Mouse (Mus musculus) cerebellum, adult 11 months (tissue): ENCODE data around the gene Tmem135.
A peak's percentile ranks its signal among the peaks of the same experiment; 100 is the strongest.
"Not testable (repeated sequence)": the region's sequence is repeated elsewhere in the genome, so short reads cannot be mapped to it uniquely, and the experiment has no call there.

Experiments used
- DNase-seq: peaks from one replicate; pipeline ENCODE4 v3.0.0; 2022

Tmem135 gene

GRCm38 (mm10) chr7:89380935-89381705, 22.9 kb downstream of the Tmem135 start:
- no peak for DNase-seq

- DNase-seq, result no peak
Measured at GRCm38 (mm10) chr7:89371623-89372295, 32.3 kb downstream of the Tmem135 start.

DNA sequence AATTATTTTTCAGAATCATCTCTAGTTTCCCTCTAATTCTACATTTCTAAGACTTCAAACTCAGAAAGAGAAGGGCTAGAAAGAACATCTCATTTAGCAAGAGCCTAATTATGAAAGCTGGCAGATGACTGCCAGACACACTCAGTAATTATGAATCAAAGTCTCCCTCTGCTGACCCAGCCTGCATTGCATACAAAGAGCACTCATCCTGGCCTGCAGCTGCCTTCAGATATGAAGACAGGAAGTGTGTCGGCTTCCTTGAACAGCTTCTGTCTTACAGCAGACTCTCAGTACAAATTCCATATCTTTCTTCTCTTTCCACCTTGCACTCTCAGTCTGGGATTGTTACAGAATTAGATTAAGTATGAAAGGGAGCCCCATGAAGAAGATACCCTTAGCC, 33.1 kb downstream of the Tmem135 start:
- no peak for DNase-seq

- no peak for DNase-seq
Measured at GRCm38 (mm10) chr7:89370086-89370485, 33.9 kb downstream of the Tmem135 start.

- DNase-seq, result no peak
Measured at GRCm38 (mm10) chr7:89367643-89368042, 36.4 kb downstream of the Tmem135 start.

GRCm38 (mm10) chr7:89365135-89365880, 38.7 kb downstream of the Tmem135 start:
- DNase-seq, result no peak

DNA sequence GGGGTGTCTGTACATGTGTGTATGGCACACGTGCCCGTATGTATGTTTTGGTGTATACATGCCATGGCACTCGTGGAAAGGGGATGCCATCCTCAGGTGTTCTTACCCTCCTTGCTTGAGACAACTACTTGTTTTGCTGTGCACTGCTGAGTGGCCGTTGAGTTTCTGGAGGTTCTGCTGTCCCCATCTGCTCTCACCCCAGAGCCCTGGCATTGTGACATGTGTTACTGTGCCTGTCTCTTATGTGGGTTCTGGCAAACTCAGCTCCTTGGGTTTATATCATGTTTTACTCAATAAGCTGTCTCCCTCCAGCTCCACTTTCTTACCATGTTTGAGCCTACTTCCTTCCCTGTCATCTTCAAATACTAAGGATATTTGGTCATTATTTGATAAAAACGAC, 40.0 kb downstream of the Tmem135 start:
- DNase-seq, result peak; percentile 22

GRCm38 (mm10) chr7:89356307-89356706, 47.7 kb downstream of the Tmem135 start:
- DNase-seq, result no peak

DNA sequence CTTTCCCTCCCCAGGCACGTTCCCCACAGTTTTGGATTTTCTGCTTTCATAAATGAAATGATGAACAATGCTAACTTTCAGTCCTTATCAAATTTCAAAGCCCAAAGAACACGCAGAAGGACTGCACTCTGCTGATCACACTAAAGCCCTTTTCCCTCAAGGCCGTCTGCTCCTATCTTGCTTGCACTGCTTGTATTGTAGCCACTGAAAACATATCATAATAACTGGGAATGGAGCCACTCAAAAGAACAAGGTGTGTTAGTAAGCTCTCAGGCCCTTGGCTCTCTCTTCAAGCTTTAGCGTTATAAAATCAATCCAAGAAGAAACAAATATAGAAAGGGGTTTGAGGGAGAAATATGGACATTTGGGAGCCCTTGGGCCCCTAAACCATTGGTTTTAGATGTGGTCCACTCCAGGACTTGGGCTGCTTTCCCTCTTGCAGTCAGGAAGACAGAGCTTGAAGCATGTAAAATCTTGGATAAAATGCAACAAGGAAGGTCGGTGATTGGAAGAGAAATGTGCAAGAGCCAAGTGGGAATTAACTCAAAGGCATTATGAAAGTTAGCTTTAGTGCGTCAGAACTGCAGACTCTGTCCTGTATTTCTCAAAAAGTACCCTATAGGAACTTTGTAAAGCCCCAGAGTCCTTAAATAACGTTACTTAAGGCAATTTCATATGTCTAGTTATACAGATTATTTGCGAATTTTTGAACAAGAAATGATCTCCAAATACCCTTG, 48.3 kb downstream of the Tmem135 start:
- DNase-seq, result no peak

DNA sequence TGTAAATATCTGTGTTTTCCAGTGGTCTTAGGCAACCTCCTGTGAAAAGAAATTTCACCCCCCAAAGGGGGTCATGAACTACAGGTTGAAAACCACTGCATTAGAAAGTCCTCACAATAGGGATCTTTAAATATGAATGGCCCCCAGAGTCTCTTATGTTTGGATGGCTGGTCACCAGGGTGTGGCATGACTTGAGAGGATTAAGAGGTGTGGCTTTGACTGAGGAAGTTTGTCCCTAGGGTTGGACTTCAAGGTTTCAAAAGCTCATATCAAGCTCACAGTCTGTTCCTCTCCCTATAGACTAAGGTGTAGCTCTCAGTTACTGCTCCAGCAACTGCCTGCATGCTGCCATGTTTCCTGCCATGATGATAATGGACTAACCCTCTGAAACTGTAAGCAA, 62.0 kb downstream of the Tmem135 start:
- DNase-seq, result no peak

DNA sequence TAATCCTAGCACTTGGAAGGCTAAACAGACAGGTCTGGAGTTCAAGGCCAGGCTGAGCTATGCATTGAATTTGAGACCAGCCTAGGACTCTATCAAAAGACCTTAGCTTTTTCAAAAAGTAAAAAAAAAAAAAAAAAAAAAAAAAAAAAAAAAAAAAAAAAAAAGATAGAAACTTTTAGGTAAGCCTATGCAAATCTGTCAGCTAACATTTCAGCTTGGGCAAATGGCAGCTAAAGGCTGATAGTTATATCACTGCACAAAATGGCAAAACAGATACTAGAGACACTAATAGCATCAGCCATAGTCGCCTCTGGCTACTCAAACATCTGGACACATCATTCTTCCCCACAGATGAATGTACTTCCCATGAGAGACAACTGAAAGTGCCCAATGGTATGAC, 64.2 kb downstream of the Tmem135 start:
- no peak for DNase-seq

- no peak for DNase-seq
Measured at GRCm38 (mm10) chr7:89339142-89339435, 64.9 kb downstream of the Tmem135 start.

GRCm38 (mm10) chr7:89338350-89339141, 65.5 kb downstream of the Tmem135 start:
- DNase-seq, result peak; percentile 94

DNA sequence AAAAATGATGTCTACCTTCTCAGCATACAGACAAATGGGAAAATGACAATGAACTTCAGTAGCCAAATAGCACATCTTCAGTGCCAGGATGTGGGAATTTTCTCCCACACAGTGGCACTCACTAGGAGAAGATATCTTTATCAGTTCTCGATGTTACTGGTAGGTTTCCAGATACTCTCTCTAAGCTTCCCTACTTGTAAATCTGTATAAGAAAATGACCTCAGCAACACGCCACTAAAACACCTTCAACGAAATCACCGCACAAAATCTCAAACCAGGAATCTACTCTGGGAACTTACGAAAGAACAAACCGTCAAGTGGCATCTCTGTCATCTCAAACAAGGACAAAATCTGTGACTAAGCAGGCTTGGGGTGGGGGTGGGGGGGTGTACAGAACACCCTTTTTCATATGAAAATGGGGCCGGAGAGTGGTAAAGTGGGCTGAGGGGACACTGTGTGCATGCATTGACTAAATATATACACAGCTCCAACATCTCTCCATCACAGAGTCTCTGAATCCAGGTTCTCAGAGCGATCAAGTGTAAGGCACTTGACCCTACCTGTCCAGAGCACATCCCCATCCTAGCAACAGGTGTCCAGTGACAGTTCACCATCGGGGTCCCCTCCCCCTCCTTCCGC, 66.2 kb downstream of the Tmem135 start:
- no peak for DNase-seq

DNA sequence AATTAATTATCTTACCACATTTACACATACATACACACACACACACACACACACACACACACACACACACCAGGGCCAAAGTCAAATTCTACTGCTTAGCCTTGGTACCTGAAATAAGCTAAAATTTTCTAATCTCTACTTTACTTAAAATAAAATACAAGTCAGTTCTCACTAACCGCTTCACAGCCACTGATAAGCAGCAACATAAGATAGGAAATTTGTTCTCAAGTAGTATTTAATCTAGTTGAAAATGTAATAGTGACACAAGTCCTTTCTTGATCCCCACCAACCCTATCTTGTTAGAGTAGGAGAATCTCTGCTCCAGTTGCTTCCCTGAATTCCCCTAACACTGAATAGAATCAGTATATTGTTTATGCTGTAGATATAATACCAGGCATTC, 67.6 kb downstream of the Tmem135 start:
- DNase-seq, result no peak

DNA sequence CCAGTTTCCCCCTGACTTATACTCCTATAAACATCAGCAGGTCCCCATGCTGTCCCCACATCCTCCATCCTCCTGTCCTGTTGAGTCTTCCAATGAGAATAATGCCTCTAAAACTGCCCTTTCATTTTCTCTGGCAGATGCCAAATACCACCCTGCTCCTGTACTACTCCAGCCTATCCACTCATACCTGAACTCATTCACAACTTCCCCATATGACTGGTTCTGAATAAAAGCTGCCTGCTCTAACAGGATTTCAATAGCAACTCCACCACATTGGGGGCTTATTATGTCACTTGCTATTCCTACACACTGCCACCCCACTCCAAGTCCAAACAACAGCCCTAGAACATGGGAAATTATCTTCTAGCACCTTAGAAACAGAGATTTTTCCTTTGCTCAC, 68.7 kb downstream of the Tmem135 start:
- no peak for DNase-seq

- DNase-seq, result no peak
Measured at GRCm38 (mm10) chr7:89329896-89330295, 74.1 kb downstream of the Tmem135 start.

DNA sequence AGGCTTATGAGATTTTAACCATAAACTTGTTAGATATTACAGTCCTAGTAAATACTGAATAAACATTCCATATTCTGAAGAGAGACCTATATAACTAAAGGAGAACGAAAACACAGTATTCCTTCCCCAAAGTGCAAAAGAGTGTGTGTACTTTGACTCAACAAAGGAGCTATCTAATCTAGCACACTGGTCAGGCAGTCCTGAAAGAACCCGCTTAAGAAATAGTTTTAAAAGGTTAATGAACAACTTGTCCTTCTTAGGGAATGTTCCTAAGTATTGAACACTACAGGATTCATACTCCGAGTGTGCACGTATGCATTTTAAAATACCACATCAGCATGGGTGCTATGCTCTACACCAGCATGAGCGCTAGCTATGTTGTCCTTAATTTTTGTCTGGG, 76.3 kb downstream of the Tmem135 start:
- no peak for DNase-seq

- no peak for DNase-seq
Measured at GRCm38 (mm10) chr7:89326761-89327160, 77.3 kb downstream of the Tmem135 start.

GRCm38 (mm10) chr7:89326202-89326601, 77.8 kb downstream of the Tmem135 start:
- no peak for DNase-seq

DNA sequence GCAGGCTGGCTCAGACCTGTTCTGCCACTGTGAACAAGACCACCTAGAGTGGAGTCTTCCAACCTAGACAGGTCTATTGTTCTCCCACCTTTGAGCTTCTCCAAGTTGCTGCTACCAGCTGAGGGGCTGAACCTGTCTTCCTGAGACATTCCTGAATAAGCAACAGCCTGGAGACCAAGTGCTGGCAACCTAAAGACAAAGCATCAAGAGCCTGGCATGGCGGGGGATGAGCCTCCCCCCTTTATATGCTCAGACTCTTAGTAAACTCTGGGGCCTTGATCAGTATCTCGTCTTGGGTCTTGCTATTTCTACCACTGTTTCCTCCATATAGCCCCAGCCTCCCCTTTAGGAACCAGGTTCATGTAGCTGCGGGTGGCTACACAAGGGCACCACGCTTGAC, 81.3 kb downstream of the Tmem135 start:
- not testable (repeated sequence) for DNase-seq

DNA sequence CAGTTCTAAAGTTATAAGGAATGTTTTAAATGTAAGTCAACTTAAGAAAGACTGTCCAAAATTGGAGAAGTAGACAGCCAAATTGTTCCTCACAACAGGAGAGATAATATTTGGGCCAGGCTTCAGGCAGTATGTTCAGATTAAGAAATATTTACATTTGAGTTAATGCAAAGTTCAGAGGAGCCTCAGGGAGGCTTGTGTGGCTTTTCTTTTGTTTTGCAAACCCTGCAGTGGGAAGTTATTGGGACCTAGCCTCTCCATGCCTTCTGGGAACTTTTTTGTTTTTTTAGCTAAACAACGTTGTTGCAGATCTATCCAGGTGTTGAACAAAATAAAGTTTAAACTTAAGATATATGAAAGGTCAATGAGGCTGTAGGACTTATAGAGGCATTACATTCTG, 84.7 kb downstream of the Tmem135 start:
- no peak for DNase-seq
